Mouse (Mus musculus): ENCODE results near the gene Cbx4. TPM values are rescaled to one million over a fixed set of nuclear protein-coding genes. Genes with fewer than 3 reads are reported as not detected.
A peak's percentile ranks its signal among the peaks of the same experiment; 100 is the strongest.

The Cbx4 gene
- polyA plus RNA-seq, 1 experiment from 2014 or later = 6.5 TPM

DNA sequence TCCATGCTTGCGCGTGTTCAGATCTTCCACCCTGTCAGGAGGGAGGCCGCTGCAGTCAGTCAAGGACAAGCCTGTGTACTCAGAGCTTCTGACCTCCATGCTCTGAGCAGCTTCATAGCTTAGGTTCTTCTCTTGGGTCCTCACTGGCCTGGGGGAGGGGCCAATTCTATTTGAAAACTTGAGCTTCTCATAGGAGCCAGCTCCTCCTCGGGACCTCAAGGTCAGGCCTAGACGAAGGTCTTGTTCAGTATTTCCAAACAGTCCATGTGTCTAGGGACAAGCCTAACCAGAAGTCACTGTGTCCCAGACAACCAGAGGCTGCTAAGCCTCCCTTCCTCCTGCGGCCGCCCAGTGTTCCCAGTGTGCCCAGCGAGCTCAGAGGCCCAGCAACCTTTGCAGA, 19.2 kb downstream of the Cbx4 start:
- Histone ChIP-seq H3K4me2 (replicated peaks; ENCODE audit: low read depth) (no peak overlapping the region), H3K4me3 (ENCODE audit: low read depth, low read length) (no peak overlapping the region), H3K9me3 (ENCODE audit: control insufficient read depth) (no peaks in the 10 kb centered on the region), H3K27me3 (replicated peaks; ENCODE audit: control insufficient read depth, insufficient read depth, low read length) (no peaks in the 10 kb centered on the region), H3K9ac (ENCODE audit: low read depth, low read length) (no peak overlapping the region), H3K27ac (ENCODE audit: low read depth, low read length) (no peak overlapping the region), H3K36me3 (ENCODE audit: control insufficient read depth, insufficient read depth) (no peaks in the 10 kb centered on the region), H3K4me1 (replicated peaks; ENCODE audit: control insufficient read depth, insufficient read depth, low read length) (no peaks in the 10 kb centered on the region; the same call in 1 of the 2 replicates)
- ATAC-seq = no peak
- TF ChIP-seq CTCF (IDR thresholded peaks at IDR 0.05; ENCODE audit: low read depth) = no peak
- WGBS = 79% methylated on average over 8 of the region's 8 CpGs

DNA sequence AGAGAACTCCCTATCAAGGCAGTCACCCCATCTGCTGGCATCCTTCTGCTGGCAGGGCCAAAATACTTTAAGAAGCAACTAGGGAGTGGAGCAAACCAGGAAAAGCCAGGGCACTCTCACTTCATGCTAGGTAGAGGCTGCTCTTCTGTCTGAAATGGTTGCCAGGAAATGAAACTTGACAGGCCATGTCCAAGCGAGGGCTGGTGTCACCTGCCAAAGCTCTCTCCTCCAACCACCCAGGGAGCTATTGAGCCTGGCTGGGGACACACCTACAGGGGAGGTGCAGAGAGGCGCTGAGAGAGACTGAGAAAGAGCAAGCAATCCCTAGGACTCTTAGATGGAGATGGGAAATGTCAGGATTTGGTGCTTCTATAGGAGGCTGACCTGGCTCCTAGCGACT, 26.8 kb downstream of the Cbx4 start:
- no peak for ATAC-seq
- H3K9ac ChIP-seq (ENCODE audit: low read depth, low read length) = no peak overlapping the region

DNA sequence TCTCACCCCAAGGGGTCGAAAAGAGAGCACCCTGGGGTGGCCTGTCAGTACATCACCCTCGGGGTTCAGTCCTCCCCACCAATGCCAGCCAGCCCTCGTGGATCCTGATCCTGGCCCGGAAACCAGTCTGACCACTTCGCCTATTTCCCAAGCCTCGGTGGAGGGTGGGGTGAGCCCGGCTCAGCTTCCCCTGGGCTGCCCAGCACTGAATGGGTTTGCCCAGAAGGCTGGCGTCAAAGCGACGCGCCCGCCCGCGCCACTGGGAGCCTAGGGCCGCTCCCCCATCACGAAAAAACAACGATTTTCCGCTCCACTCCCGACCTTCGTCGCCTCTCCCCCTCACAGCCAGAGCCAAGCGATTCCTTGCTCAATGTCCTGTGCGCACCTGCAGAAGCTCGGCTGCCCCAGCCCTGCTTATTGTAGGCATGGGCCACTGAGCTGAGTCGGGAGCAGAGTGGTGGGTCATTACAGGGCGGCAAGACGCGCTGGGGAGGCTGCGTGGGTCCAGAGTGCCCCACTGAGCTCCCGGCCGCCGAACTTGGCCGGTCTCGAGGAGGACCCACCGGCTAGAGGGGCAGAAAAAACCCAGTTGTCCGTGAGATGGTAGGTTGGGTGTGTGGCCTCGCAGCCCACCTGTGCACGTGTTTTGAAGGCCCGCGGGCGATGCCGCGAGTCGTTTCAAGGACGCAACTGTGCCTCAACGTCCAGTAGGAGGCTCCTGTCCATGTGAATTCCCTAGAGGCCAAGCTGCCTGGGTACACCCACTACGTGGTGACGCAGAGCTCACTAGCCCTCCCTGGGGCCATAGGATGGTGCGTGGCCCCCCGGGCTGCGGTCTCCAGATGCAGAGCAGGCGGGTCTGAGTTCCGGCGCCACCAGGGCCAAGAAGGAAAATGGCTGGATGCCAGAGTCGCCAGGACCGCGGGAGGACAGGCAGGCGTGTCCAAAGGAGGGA, 27.7 kb downstream of the Cbx4 start:
- TF ChIP-seq CTCF (IDR thresholded peaks at IDR 0.05; ENCODE audit: low read depth) = peak; percentile 73
- Histone ChIP-seq H3K9me3 (ENCODE audit: control insufficient read depth) (no peaks in the 10 kb centered on the region), H3K9ac (ENCODE audit: low read depth, low read length) (peak overlapping the region; percentile 3; the same call in 1 of the 2 replicates), H3K27ac (ENCODE audit: low read depth, low read length) (no peak overlapping the region), H3K36me3 (ENCODE audit: control insufficient read depth, insufficient read depth) (no peaks in the 10 kb centered on the region), H3K4me2 (replicated peaks; ENCODE audit: low read depth) (peak overlapping the region; percentile 91), H3K27me3 (replicated peaks; ENCODE audit: control insufficient read depth, insufficient read depth, low read length) (peaks cover 63% of the 10 kb centered on the region), H3K4me3 (ENCODE audit: low read depth, low read length) (peak overlapping the region; percentile 23), H3K4me1 (replicated peaks; ENCODE audit: control insufficient read depth, insufficient read depth, low read length) (peaks cover 27% of the 10 kb centered on the region)
- peak; percentile 52 for ATAC-seq
- WGBS = 5% methylated on average over 58 of the region's 58 CpGs

More for the DNA sequence above, 26.8 kb downstream of the Cbx4 start:
- Histone ChIP-seq H3K4me2 (replicated peaks; ENCODE audit: low read depth) (peak overlapping the region; percentile 91; the same call in 1 of the 2 replicates), H3K4me3 (ENCODE audit: low read depth, low read length) (no peak overlapping the region), H3K36me3 (ENCODE audit: control insufficient read depth, insufficient read depth) (no peaks in the 10 kb centered on the region), H3K9me3 (ENCODE audit: control insufficient read depth) (no peaks in the 10 kb centered on the region), H3K27ac (ENCODE audit: low read depth, low read length) (no peak overlapping the region), H3K27me3 (replicated peaks; ENCODE audit: control insufficient read depth, insufficient read depth, low read length) (peaks cover 53% of the 10 kb centered on the region), H3K4me1 (replicated peaks; ENCODE audit: control insufficient read depth, insufficient read depth, low read length) (peaks cover 19% of the 10 kb centered on the region)
- 27% methylated on average over 3 of the region's 3 CpGs for WGBS
- TF ChIP-seq CTCF (IDR thresholded peaks at IDR 0.05; ENCODE audit: low read depth) = no peak

DNA sequence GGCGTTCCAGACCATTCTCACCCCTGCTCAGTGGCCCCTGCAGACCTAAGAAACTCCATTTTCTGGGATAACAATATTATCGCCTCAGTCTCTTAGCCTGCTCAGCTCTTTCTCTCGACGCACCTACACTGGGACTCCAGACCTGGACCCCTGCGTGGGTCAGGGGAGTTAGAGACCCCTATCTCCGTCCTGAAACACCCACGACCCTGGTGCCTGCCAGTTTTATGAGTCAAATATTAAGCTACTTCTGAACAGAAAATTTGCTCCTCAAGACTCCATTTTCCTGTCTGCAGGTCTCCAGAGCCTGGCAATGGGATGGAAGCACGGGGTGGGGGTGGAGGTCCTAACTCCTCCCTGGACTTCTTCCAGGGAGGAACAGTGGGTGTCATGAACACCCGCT, 28.7 kb downstream of the Cbx4 start:
- Histone ChIP-seq H3K9me3 (ENCODE audit: control insufficient read depth) (no peaks in the 10 kb centered on the region), H3K4me2 (replicated peaks; ENCODE audit: low read depth) (peak overlapping the region; percentile 91), H3K9ac (ENCODE audit: low read depth, low read length) (peak overlapping the region; percentile 65), H3K4me3 (ENCODE audit: low read depth, low read length) (peak overlapping the region; percentile 49), H3K4me1 (replicated peaks; ENCODE audit: control insufficient read depth, insufficient read depth, low read length) (peaks cover 32% of the 10 kb centered on the region), H3K36me3 (ENCODE audit: control insufficient read depth, insufficient read depth) (no peaks in the 10 kb centered on the region), H3K27ac (ENCODE audit: low read depth, low read length) (peak overlapping the region; percentile 61; the same call in 1 of the 2 replicates), H3K27me3 (replicated peaks; ENCODE audit: control insufficient read depth, insufficient read depth, low read length) (peaks cover 70% of the 10 kb centered on the region)
- no peak for TF ChIP-seq CTCF (IDR thresholded peaks at IDR 0.05; ENCODE audit: low read depth)
- WGBS = 14% methylated on average over 9 of the region's 9 CpGs
- ATAC-seq = no peak

DNA sequence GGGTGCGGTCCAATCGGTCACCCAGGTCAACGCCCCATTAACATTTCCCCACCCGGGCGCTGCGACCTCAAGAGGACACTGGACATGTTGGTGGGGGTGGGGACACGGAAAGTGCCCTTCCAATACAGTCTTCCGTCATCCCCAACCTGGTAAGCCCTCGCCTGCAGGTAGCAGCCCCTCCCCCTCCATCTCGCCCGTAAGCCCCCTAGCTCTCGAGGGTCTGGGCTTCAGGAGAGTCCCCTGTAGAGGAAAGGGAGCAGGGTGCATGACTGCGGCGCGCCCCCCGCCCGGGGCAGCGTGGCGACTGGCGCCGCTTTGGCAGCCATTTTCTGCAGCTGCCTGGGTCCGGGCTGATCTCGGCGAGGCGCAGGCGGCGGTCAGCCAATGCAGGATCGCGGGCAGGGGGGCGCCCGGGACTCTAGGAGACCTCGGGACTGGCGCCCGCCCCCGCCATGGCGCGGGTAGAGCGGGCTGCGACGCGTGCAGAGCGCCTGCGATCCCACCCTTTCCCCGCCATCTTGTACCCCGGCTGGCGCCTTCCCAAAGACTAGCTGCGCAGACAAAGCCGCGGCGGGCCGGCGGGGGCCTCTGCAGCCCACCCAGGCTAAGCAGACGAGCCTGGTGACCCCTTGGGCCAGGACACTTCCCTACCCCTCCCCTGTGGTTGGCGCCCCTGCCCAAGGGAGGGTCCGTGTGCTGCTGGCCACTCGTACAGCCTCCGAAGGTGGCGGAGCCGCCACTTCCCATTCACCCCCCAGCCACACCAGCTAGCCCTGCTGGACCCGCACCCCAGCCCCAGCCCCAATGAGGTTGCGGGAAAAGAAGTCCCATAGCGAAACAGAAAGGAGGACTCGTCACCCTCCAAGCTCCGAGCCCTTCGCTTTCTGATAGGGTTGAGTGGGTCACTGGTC, 29.5 kb downstream of the Cbx4 start:
- no peak; the same call in 1 of the 2 replicates for ATAC-seq
- Histone ChIP-seq H3K4me3 (ENCODE audit: low read depth, low read length) (peak overlapping the region; percentile 49), H3K27me3 (replicated peaks; ENCODE audit: control insufficient read depth, insufficient read depth, low read length) (peaks cover 75% of the 10 kb centered on the region), H3K36me3 (ENCODE audit: control insufficient read depth, insufficient read depth) (no peaks in the 10 kb centered on the region), H3K4me1 (replicated peaks; ENCODE audit: control insufficient read depth, insufficient read depth, low read length) (peaks cover 36% of the 10 kb centered on the region), H3K9me3 (ENCODE audit: control insufficient read depth) (no peaks in the 10 kb centered on the region), H3K4me2 (replicated peaks; ENCODE audit: low read depth) (peak overlapping the region; percentile 91), H3K9ac (ENCODE audit: low read depth, low read length) (peak overlapping the region; percentile 65), H3K27ac (ENCODE audit: low read depth, low read length) (peak overlapping the region; percentile 61)
- WGBS = 1% methylated on average over 64 of the region's 65 CpGs
- no peak for TF ChIP-seq CTCF (IDR thresholded peaks at IDR 0.05; ENCODE audit: low read depth)

Measured in intestine, postnatal 0 days (tissue).